Mouse (Mus musculus): Measurements from ENCODE around the gene Cpne8.

DNA sequence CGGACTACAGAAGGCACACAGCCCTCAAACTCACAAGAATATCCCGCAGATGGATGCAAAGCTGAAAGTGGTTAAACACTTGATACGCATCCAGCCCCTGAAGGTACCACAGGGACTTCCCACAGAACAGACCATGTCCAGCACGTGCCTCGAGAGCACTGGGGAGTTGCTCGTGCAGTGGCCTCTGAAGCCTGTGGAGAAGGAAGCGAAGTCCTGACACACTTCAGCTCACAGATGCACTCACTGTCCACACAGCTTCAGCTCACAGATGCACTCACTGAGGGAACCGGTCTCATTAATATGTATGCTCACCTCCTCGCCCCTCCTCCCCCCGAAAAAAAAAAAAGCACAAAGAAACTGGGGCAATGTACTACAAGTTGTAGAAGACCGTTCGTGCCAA is 117.6 kb downstream of the Cpne8 start:
- TF ChIP-seq CTCF (IDR thresholded peaks at IDR 0.05; ENCODE audit: low read depth) (no peak), EP300 (optimal IDR thresholded peaks at IDR 0.05) (no peak)
